Mouse (Mus musculus): ENCODE results near the gene Ephx4.
A peak's percentile ranks its signal among the peaks of the same experiment; 100 is the strongest.
"Not testable (repeated sequence)": the region's sequence is repeated elsewhere in the genome, so short reads cannot be mapped to it uniquely, and the experiment has no call there.

Gene Ephx4

DNA sequence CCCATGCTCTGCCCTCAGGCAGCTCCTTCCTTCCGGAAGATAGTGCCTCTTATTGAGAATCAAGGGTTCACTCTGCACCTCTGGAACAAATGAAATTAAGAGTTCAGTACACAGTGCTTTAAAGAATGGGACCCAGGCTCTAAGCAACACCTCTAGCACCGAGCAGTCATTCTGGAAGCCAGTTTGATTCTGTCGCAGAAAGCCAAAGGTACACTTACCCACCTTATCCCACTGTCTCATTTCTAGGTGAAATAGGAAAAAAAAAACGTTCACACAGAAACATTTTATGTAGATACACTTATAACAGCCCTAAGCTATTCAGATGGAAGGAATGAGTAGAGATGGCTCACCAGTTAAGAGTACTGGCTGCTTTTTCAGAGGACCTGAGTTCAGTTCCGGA is at the start of gene Ephx4:
Gene Ephx4, plus strand, starts transcription at position 301 of the 400 bp plus-strand sequence.
- no peak for DNase-seq

DNA sequence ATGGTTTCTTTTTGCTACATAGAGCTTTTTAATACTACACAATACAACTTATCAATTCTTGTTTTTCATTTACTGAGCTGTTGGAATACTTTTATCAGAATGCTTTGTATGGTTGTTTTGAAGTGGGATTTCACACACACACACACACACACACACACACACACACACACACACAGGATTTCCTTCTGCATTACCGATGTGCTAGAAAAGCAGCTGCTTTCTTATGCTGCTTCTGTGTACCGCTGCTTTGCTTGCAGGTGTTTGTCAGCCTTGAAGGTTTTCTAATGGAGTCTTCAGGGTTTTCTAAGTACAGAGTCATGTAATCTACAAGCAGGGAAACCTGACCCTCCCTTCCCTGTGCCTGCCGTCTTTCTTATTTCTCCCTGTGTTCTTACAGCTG is 48.6 kb upstream of the Ephx4 start:
- DNase-seq, result no peak

DNA sequence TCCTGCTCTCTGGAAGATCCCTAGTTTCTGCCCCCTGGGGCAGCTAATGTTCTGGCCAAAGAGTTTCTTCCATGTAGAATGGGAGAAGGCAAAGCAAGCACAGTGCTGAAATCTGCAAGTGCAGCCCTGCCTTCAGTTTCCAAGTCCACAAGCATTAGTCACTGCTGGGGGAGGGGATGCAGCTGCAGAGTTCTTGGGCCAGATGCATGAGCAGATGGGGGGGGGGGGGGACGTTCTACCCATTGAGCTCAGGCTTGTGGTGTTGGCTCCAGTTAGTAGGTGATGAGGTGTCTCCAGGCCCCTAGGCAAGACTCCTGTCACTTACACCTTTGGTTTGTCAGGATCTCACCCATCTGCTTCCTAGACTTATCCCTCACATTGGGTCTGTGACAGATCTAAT is 46.7 kb upstream of the Ephx4 start:
- no peak for DNase-seq

DNA sequence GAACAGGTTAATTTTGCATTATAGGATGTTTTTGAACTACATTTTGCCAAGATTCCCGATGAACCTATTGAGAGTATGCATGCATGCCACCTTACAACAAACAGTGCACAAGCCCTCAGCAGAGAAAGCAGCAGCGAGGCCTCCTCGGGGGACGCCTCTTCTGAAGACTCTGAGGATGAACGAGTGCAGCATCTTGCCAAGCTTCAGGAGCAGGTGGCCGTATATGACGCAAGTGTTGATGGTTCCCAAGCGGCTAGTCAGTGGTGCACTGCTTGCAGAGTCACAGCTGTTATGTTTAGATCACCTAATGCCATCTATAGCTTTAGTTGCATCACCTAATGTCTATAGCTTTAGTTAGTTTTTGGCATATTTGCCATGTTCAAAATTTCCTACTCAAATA is 44.8 kb upstream of the Ephx4 start:
- DNase-seq, result no peak

DNA sequence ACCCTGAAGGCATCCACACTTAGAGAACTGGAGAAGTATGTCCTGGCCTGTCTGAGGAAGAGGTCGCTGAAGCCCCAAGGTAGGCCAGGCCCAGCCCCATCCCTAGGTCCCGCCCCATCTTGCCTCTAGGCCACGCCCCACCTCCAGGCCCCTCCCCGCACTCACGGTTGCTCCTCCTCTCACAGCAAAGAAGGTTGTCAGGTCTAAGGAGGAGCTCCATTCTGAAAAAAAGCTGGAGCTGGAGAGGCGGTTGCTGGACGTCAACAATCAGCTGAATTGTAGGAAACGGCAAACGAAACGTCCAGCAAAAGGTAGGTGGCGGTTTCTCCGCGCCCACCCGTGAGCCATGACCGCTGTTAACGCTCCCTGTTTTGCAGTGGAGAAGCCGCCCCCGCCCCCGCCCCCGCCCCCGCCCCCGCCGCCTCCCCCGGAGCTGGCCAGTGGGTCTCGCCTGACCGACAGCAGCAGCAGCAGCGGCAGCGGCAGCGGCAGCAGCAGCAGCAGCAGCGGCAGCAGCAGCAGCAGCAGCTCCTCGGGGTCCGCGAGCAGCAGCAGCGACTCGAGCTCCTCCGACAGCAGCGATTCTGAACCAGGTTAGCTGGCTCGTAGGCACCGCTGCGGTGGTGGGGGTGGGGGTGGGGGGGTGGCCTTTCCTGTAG is 43.0 kb upstream of the Ephx4 start:
- DNase-seq, result peak; percentile 70

DNA sequence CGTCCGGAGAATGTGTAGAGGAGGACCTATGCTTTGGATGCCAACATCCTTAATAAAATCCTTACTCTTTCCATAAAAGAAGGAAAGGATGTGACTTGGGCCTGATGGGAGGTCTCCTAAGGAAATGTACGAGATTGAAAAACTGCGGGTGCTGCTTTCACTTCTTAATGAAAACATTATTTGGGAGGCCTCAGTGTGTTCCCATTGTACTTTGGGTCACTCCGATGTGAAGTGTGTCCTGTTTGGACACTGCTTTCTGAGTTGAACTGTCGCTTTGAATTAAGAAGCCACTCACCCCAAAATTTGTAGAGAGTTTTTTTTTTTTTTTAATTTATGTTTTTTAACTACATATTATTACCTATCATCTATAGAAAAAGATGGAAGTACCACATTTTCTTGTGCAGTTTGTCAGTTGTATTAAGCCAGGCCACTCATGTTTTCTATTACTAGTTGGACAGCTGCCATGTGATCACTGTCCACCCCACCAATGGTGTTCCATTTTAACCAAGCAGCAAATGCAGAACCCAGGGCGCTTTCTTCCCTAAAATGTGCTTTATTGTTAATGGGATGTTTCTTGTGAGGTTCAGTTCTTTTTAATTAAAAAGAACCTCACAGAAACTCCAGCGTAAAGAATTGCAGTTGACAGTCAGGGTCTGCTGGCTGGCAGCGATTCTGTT is 42.3 kb upstream of the Ephx4 start:
- no peak for DNase-seq

DNA sequence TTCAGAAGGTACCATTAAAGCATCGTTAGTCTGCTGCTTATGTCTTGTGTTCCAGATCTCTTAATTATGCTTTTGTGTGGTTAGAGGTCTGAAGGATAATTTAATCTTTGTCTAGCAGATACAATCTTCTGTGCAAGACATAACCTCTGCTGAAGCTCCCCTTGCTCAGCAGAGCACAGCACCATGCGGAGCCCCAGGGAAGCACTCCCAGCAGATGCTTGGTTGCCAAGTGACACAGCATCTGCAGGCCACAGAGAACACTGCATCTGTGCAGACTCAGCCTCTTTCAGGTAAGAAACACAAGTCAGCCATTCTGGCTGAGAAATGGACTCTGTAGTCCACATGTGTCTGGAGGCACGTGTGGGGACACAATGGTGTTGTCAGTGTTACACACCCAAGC is 32.5 kb upstream of the Ephx4 start:
- DNase-seq, result no peak

DNA sequence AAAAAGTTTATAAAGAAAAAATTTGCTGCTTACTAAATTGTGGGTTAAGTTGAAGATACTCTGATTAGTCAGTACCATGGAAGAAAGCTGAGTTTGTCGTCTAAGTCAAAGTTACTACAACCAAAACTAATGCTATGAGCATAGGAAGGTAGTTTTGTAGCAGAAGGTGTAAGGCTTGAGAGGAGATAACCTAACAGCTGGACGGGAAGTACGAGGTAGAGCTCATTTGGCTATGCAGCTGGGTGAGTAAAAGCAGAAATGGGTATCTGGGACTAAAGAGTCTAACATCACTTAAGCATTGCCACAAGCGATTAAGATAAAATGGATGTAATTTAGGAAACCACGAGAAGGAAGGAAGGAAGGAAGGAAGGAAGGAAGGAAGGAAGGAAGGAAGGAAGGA is 31.2 kb upstream of the Ephx4 start:
- no peak for DNase-seq

DNA sequence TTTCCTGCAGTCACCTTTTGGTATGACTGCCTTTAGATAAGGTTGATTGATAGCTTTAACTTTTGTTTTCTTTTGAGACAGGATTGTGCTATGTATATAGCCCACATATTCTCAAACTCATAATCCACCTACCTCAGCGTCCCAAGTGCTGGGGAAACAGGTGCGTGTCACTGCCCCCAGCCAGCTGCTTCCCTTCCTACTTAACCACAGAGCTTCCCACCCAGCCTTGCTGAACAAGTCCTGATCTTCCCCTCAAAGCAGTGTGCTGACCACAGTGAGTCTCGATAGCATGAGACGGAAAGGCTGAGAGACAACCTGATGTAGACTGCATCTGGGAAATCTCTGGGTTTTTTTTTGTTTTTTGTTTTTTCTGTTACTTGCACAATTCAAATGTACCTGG is 29.3 kb upstream of the Ephx4 start:
- no peak for DNase-seq

DNA sequence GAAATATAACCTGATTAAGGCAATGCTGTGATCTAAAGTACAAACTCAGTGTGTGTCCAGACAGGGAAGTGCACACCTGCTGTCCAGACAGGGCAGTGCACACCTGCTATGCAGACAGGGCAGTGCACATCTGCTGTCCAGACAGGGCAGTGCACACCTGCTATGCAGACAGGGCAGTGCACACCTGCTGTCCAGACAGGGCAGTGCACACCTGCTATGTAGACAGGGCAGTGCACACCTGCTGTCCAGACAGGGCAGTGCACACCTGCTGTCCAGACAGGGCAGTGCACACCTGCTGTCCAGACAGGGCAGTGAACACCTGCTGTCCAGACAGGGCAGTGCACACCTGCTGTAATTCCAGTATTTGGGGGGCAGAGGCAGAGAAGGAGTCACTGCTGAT is 16.1 kb upstream of the Ephx4 start:
- DNase-seq, result not testable (repeated sequence)

DNA sequence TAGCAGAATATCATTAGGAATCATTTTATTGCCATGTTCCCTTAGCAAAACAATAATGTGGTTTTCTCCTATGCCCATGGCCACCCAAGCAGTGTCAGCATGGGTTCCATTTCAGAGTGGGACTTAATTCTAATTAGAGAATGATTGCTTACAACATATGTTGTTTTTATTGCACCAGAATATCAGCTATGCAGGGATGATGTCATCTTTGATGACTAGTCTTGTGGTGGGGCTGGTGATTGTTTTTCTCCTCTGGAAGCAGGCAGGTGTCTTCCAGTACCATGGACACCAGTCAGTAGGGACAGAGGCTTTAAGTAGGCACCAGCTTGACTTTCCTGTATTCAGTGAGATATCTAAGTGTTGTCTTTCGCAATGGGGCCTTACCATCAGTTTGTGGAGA is 14.7 kb upstream of the Ephx4 start:
- no peak for DNase-seq

DNA sequence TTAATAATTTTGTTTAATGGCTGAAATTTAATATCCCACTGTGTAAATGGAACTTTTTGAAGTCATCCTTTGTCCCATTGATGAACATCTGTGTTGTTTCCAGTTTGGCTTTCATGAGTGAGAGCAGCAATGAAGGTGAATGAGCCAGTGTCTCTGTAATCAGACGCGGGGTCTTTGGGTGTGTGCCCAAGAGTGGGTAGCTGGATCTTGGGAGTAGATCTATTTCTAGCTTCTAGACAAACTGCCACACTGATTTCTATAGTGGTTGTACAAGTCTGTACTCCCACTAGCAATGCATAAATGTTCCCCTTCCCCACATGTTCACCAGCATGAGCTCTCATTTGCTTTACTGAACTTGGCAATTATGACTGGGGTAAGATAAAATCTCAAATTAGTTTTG is 13.2 kb upstream of the Ephx4 start:
- DNase-seq, result no peak

DNA sequence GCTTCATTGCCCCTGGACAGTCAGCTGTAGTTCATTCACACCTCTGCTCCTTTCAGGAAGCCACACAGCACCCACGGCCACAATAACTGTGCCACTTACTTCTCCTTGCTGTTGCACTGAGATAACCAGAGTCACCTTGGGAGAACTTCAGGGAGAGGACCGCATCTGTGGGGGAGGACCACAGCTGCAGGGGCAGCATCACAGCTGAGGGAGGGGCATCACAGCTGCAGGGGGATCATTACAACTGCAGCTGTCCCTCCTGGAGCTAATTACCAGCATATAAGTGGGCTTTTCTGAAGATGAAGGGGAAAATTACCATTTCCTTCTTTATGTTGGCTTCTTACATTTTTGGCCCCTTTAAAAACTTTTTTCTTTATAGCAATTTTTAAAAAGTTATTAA is 8.1 kb upstream of the Ephx4 start:
- no peak for DNase-seq

DNA sequence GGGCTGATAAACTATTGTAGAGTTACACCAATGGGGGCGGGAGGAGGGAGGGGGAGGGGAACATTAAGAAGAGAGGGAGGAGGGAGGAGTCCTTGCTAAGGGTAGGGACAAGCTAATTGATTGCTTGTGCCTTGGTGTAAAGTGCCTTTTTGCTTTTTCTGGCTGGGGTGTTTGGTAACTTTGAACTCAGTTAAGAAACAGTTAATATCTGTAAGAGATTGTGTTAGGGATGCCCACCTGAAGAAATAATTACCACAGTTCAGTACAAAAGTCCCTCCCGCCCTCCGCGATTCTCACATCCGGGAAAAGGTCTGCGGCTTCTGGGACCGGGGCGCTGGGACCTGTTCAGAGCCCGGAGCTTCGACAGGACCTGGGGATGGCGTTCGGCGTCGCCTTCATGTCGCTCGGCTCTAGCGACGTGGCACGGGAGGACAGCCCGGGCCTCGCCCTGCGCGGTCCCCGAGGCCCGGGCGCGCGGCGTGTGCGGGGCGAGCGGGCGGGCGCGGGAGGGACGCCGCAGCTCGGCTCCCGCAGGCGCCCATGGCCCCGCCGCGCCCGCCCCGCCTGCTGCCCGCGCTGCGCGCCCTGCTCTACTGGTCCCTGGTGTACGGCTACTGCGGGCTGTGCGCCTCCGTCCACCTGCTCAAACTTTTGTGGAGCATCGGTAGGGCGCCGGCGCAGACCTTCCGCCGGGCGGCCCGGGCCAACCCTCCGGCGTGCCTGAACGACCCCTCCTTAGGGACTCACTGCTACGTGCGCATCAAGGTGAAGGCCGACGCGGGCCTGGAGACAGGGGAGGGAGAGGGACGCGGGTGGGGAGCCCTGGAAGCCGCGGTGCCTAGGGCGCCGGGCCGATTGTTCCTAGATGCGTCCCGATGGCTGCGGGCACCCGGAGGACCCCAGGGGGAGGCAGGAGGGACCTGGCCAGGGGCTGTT is 743 bp downstream of the Ephx4 start:
- DNase-seq, result peak; percentile 29

DNA sequence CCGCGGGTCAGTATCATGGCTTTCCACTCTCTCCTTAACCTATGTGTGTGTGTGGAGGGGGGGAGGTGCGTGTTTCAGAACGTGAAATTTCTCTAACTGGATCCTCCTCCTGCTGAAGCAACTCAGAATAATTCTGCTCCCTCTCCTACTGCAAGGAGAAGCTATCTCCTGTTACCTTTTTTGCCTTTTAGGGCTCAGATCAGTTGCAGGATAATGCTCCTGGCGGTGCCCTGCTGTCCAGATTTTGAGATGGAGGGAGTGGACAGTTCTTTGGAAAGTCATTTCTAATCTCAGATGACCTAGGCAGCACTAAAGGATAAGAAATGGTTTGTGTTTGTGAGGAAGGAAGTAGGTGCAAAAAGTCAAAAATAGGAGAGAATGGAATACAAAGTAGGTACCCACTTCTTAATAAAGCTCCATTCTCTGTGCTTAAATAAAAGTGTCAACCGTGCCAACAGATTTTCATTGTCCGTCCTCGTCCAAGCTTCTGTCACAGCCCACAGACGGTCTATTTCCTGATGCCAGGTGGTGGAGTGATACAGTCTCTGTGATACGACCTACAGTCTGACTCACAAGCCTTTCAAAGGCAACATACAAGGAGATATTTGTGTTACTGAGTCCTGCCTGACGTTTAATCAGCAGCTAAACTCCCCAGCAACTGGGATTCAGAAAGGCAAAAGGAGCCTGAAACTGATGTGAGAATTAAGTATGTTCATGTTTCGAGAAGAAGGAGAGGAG is 1.6 kb downstream of the Ephx4 start:
- DNase-seq, result no peak

DNA sequence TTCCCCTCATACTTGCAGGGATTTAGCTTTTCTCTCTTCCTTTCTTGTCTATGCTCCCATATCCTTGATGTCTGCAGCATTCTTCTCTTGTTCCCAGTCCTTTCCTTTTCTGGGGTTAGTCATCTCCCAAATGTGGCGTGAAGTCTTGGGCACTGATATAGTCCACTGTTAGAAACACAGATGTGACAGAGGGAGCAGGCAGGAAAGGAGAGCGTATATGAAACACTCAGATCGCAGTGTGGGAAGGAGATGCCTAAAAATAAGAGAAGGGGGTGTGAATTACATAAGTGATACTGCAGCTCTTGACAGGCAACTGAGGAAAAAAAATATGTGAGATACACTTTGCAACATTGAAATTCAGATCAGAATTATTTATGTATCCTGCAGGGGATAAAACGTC is 2.8 kb downstream of the Ephx4 start:
- no peak for DNase-seq

DNA sequence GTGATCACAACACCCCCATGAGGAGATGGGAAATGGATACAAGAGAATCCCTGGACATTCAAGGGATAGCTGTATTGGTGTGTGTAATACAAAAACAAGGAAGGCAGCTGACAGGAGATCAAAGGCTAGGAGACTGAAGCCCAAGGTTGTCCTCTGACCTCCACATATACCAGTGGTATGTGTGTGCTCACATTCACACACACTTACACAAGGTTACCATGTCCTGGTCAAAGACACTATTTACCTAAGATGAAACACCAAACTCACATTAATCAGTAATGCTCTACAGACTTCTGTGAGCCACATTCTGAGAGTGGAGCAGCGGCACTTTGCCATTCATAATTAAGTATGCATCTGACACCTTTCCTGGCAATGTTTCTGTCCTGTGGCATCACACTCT is 7.8 kb downstream of the Ephx4 start:
- no peak for DNase-seq

DNA sequence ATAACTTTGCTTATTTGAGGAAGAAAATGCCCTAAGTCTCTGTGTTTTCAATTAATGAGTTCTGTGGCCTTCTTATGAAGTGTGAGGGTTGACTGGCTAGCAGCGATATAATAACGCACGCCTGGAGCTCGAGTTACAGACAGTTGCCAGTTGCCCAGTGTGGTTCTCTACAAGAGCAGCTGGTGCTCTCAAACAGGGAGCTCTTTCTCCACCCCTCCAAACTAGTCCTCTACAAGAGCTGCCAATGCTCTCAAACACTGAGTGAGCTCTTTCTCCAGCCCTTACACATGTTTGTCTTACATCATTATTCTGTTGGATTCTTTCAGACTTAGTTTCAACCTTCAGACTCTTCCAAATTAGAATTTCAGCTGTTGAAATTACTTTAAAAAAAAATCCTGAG is 8.8 kb downstream of the Ephx4 start:
- DNase-seq, result no peak

DNA sequence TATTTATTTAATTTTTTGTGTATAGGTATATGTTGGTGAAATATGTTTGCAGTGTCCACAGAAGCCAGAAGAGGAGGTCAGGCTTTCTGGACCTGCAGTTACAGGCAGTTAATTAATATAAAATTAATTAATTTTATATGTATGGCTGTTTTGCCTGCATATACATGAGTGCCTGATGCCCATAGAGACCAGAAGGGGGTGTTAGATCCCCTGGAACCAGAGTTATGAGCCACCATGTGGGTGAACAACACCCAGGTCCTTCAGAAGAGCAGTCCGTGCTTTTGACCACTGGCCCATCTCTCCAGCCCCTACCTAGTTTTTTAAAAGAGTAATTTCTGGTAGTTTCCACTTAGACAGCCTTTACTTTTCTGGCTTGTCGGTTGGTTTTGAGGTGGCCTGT is 9.7 kb downstream of the Ephx4 start:
- DNase-seq, result no peak

DNA sequence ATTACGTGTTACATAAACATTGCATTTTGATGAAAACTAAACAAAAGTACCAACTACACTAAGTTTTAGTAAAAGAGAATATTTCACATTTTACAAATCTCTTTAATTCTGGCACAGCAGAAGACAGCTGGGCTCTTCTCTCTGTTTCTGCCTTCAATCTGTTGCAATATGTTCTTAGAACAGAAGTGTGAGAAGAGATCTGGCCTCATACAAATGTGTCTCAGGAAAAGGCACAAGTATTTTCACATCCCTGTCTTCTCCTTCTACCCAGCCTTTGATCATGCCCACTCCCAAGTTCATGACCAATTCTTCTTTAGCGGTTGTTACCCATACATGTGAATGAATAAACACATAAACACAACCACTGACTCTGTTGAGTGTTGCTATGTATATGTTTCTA is 12.6 kb downstream of the Ephx4 start:
- no peak for DNase-seq

DNA sequence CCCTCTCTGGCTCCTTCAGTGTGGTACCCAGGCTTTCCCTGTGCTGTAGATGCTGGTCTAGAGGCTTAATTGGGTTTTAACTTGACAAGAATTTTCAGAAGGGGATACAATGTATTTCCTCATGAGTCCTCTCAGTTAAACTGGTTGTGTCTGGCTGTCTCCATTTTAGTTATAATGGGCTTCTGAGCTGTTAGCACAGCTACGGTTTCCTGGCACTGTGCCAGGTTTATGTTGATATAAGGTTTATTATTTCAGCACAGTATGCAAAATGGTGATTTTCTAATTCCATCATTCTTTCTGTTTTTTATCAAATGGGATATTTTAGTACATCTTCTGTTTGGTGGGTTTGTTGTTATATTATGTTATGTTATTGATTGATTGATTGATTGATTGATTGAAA is 19.1 kb downstream of the Ephx4 start:
- DNase-seq, result no peak

DNA sequence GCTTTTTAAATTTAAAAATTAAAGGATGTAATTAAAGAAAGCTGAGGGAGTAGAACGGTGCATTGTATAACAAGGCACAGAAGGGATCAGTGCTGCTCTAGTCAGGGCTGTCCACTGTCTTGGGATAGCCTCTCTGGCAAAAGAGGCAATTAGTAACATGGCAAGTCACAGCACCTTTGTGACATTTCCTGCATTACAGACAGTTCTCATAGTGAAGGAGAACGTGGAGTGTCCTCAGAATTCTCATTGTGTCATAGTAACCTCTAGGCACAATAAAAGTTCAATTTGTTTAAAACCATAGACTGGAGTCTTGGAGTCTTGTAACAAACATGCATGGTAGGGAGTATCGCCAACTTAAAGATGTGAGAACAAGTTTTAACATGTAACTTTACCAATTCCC is 28.7 kb downstream of the Ephx4 start, which contains the start of gene Lpcat2b:
Gene Lpcat2b, plus strand, starts transcription at position 301 of the 400 bp plus-strand sequence.
- no peak for DNase-seq

DNA sequence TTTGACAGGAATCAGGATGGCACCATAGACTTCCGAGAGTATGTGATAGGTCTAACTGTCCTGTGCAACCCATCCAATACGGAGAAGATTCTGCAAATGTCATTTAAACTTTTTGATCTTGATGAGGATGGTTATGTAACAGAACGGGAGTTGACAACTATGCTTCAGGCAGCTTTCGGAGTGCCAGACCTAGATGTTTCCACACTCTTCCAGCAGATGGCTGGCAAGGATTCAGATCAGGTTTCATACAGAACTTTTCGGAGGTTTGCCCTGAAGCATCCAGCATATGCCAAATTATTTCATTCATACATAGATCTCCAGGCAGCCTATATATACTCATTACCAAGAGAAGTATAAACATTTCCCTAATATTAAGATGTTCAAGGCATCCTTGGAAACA is 31.5 kb downstream of the Ephx4 start:
- DNase-seq, result no peak

Measured in right cerebral cortex, postnatal 4 days (tissue).